Mouse (Mus musculus): Measurements from ENCODE around the gene Agpat4. TPM values are rescaled to one million over a fixed set of nuclear protein-coding genes. Genes with fewer than 3 reads are reported as not detected.

Agpat4 gene
- polyA plus RNA-seq, 1 experiment from 2014 or later: 43.7 TPM

DNA sequence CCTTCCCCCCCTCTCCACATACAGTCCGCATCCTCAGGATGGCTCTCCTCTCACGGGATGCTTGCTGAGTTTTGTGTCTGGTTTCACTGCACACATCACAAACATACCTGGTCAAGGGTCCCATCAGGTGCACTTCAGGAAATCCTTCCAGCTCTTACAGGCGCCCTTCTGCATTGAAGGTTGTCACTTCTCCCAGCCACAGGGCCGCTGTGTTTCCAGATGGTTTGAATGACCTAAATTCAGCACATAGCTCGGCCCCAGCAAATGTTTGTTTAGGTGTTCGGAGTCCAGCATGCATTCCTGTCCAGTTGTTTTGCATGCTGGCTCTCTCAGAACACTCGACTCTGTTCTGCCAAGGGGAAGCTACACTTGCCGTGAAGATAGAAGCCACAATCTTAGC is 65.8 kb downstream of the Agpat4 start:
- Histone ChIP-seq H3K4me1 (peaks cover 9% of the 10 kb centered on the region), H3K9me3 (replicated peaks) (no peaks in the 10 kb centered on the region), H3K27me3 (ENCODE audit: low read depth, poor library complexity, severe bottlenecking) (no peaks in the 10 kb centered on the region), H3K36me3 (peaks cover 17% of the 10 kb centered on the region), H3K27ac (replicated peaks) (no peak overlapping the region), H3K4me3 (no peak overlapping the region)
- 76% methylated on average over 8 of the region's 8 CpGs for WGBS
- DNase-seq (ENCODE audit: low spot score): no peak

DNA sequence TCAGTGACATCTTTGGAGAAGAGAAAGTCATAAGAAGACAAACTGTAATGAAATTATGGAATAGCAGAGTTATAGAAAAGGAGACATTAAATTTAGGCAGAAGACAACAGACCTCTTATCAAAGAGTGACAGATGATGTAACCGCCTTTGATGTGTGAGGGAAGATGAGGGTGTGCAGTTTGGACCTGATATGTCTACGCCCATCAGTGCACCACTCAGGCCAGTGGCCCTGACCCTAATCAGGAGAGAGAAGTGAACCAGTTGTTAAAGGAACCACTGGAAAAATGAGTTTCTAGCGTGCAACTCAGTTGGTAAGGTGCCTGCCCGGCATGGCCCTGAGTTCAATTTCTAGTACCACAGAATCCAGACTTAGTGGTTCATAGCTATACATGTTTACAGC is 67.4 kb downstream of the Agpat4 start:
- Histone ChIP-seq H3K9me3 (replicated peaks) (no peaks in the 10 kb centered on the region), H3K4me3 (no peak overlapping the region), H3K36me3 (peaks cover 21% of the 10 kb centered on the region), H3K27me3 (ENCODE audit: low read depth, poor library complexity, severe bottlenecking) (no peaks in the 10 kb centered on the region), H3K27ac (replicated peaks) (no peak overlapping the region), H3K4me1 (peaks cover 9% of the 10 kb centered on the region)
- DNase-seq (ENCODE audit: low spot score): no peak
- 94% methylated on average over 4 of the region's 4 CpGs for WGBS

GRCm38 (mm10) chr17:12186341-12186740 is 67.8 kb downstream of the Agpat4 start:
- Histone ChIP-seq H3K4me1 (peaks cover 10% of the 10 kb centered on the region), H3K4me3 (no peak overlapping the region), H3K9me3 (replicated peaks) (no peaks in the 10 kb centered on the region), H3K36me3 (peaks cover 26% of the 10 kb centered on the region), H3K27ac (replicated peaks) (no peak overlapping the region), H3K27me3 (ENCODE audit: low read depth, poor library complexity, severe bottlenecking) (no peaks in the 10 kb centered on the region)
- DNase-seq (ENCODE audit: low spot score): no peak
- 84% methylated on average over 3 of the region's 3 CpGs for whole genome bisulfite sequencing

DNA sequence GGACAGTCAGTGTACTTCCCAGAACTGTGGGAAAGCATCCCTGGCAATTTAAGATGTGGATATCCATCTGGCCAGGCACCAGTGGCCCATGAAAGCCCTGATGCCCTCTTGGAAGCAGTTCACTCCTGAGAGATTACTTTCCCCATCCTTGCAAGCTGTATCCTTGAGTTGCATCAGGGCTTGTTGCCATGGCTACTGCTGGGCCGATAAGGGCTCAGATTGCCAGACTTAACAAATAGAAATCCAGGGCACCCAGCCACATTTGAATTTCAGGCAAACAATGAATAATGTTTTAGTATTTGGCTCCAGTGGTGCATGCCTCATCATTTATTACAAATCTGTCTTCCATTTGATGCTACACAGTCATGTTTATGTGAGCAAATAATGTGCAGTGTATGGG is 69.3 kb downstream of the Agpat4 start:
- no peaks in the 10 kb centered on the region for H3K27me3 ChIP-seq (ENCODE audit: low read depth, poor library complexity, severe bottlenecking)
- no peaks in the 10 kb centered on the region for H3K9me3 ChIP-seq (replicated peaks)
- peaks cover 32% of the 10 kb centered on the region for H3K36me3 ChIP-seq
- DNase-seq (ENCODE audit: low spot score): no peak
- 80% methylated on average over 1 of the region's 1 CpGs for WGBS
- H3K4me3 ChIP-seq: no peak overlapping the region
- peaks cover 15% of the 10 kb centered on the region for H3K4me1 ChIP-seq
- no peak overlapping the region for H3K27ac ChIP-seq (replicated peaks)

DNA sequence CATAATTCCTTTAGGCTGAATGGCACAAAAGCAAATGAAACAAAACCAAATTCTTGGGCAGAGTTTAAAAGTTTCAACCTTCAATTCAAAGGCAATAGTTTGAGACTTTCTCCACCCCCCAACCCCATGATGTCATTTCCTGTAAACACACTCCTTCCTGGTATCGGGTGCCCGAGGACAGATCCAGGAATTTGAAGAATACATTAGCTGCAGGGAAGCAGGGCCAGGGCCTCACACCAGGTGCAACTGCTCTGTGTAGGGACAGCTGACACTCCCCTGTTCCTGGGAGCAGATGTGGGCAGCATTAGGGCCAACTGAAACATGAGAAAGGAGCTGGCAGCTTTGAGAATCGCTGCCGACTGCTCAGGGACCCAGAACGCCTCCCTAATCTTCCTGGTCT is 76.6 kb downstream of the Agpat4 start:
- Histone ChIP-seq H3K4me3 (no peak overlapping the region), H3K27ac (replicated peaks) (peak overlapping the region; percentile 19), H3K9me3 (replicated peaks) (no peaks in the 10 kb centered on the region), H3K4me1 (peaks cover 15% of the 10 kb centered on the region), H3K27me3 (ENCODE audit: low read depth, poor library complexity, severe bottlenecking) (no peaks in the 10 kb centered on the region), H3K36me3 (peaks cover 46% of the 10 kb centered on the region)
- 66% methylated on average over 5 of the region's 5 CpGs for WGBS
- DNase-seq (ENCODE audit: low spot score): no peak

DNA sequence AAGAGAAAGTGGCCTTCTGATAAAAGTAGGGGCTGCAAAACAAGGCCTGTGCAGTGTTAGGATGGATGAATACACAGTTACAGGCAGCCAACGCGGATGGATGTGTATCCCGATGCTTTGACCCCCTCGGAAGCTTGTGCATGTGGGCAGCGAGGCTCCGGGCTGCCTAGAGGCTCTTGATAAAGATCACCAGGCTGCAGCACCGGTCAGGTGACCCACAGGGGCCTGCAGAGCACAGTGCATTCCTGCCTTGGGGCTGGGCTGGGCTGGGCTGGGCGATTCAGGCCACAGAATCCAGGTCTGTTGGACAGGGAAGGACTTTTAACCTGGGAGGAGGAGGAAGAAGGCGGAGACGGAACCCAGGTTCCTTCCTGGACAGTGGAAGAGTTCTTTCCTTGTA is 77.1 kb downstream of the Agpat4 start:
- no peak overlapping the region for H3K4me3 ChIP-seq
- WGBS: 75% methylated on average over 10 of the region's 10 CpGs

GRCm38 (mm10) chr17:12199933-12200332 is 81.4 kb downstream of the Agpat4 start:
- Histone ChIP-seq H3K27ac (replicated peaks) (no peak overlapping the region), H3K4me1 (peaks cover 17% of the 10 kb centered on the region), H3K36me3 (peaks cover 40% of the 10 kb centered on the region), H3K27me3 (ENCODE audit: low read depth, poor library complexity, severe bottlenecking) (no peaks in the 10 kb centered on the region), H3K4me3 (no peak overlapping the region), H3K9me3 (replicated peaks) (no peaks in the 10 kb centered on the region)
- WGBS: 95% methylated on average over 4 of the region's 4 CpGs
- DNase-seq (ENCODE audit: low spot score): no peak

More for the DNA sequence above, 77.1 kb downstream of the Agpat4 start:
- no peak for DNase-seq (ENCODE audit: low spot score)
- no peaks in the 10 kb centered on the region for H3K27me3 ChIP-seq (ENCODE audit: low read depth, poor library complexity, severe bottlenecking)
- peaks cover 15% of the 10 kb centered on the region for H3K4me1 ChIP-seq
- peaks cover 47% of the 10 kb centered on the region for H3K36me3 ChIP-seq
- no peaks in the 10 kb centered on the region for H3K9me3 ChIP-seq (replicated peaks)
- H3K27ac ChIP-seq (replicated peaks): peak overlapping the region; percentile 19; the same call in 1 of the 2 replicates

- H3K27ac ChIP-seq (replicated peaks): 0 out of 2 replicates have a peak overlapping the region, but pooled peaks have one; percentile 9
- H3K4me1 ChIP-seq: peaks cover 19% of the 10 kb centered on the region
- peaks cover 41% of the 10 kb centered on the region for H3K36me3 ChIP-seq
- H3K9me3 ChIP-seq (replicated peaks): no peaks in the 10 kb centered on the region
- 96% methylated on average over 1 of the region's 1 CpGs for WGBS
- no peak for DNase-seq (ENCODE audit: low spot score)
- no peak overlapping the region for H3K4me3 ChIP-seq
- no peaks in the 10 kb centered on the region for H3K27me3 ChIP-seq (ENCODE audit: low read depth, poor library complexity, severe bottlenecking)
These were observed 82.6 kb downstream of the Agpat4 start for GRCm38 (mm10) chr17:12201086-12201485.

GRCm38 (mm10) chr17:12203414-12203897 is 85.0 kb downstream of the Agpat4 start:
- Histone ChIP-seq H3K4me1 (peaks cover 29% of the 10 kb centered on the region), H3K36me3 (peaks cover 25% of the 10 kb centered on the region), H3K9me3 (replicated peaks) (no peaks in the 10 kb centered on the region), H3K27me3 (ENCODE audit: low read depth, poor library complexity, severe bottlenecking) (no peaks in the 10 kb centered on the region), H3K27ac (replicated peaks) (peak overlapping the region; percentile 42; the same call in 1 of the 2 replicates), H3K4me3 (no peak overlapping the region)
- 81% methylated on average over 15 of the region's 15 CpGs for whole genome bisulfite sequencing
- no peak for DNase-seq (ENCODE audit: low spot score)

DNA sequence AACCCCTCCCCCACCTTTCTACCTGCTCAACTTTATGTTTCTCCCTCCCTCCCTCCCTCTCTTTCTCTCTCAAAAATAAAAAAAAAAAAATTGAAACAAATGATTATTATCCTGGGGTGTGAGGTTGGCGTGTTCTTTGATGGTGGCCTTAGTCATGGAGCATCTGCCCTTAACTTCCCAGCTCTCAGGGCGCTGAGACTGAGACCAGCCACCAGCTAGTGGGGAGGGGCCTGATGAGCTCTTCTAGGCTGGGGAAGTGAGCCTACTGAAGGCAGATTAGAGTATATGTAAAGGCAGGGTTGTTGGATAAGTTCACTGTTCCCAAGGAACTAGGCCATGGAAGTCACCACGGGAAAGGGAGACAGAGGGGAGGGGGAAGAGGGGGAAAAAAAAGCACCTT is 85.7 kb downstream of the Agpat4 start:
- Histone ChIP-seq H3K9me3 (replicated peaks) (no peaks in the 10 kb centered on the region), H3K36me3 (peaks cover 19% of the 10 kb centered on the region), H3K4me3 (no peak overlapping the region), H3K27me3 (ENCODE audit: low read depth, poor library complexity, severe bottlenecking) (no peaks in the 10 kb centered on the region), H3K27ac (replicated peaks) (no peak overlapping the region), H3K4me1 (peaks cover 29% of the 10 kb centered on the region)
- DNase-seq (ENCODE audit: low spot score): no peak
- 77% methylated on average over 3 of the region's 3 CpGs for WGBS

DNA sequence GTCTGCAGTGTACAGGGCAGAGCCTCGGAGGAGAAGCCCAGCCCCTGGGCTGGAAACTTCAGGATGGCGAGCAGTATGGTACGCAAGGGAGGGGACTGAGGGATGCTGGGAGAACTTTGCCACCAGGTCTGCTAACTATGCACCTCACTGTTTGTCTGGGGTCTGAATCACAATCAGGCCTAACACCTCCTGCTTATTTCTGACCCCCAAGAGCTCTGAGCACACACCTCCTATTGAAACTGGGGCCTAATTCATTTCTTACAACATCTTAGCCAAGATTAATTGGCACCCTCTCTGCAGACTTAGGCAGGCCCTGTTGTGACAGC is 86.1 kb downstream of the Agpat4 start:
- no peak overlapping the region for H3K27ac ChIP-seq (replicated peaks)
- H3K4me1 ChIP-seq: peaks cover 29% of the 10 kb centered on the region

GRCm38 (mm10) chr17:12205015-12205693 is 86.7 kb downstream of the Agpat4 start:
- Histone ChIP-seq H3K9me3 (replicated peaks) (no peaks in the 10 kb centered on the region), H3K4me3 (no peak overlapping the region), H3K36me3 (0 out of 2 replicates have a peak, but pooled peaks cover 10% of the 10 kb centered on the region), H3K27me3 (ENCODE audit: low read depth, poor library complexity, severe bottlenecking) (no peaks in the 10 kb centered on the region), H3K27ac (replicated peaks) (0 out of 2 replicates have a peak overlapping the region, but pooled peaks have one; percentile 61), H3K4me1 (peaks cover 29% of the 10 kb centered on the region)
- DNase-seq (ENCODE audit: low spot score): no peak
- 79% methylated on average over 10 of the region's 10 CpGs for WGBS

More for the DNA sequence above, 86.1 kb downstream of the Agpat4 start:
- WGBS: 84% methylated on average over 3 of the region's 3 CpGs
- Histone ChIP-seq H3K4me3 (no peak overlapping the region), H3K36me3 (peaks cover 15% of the 10 kb centered on the region), H3K27me3 (ENCODE audit: low read depth, poor library complexity, severe bottlenecking) (no peaks in the 10 kb centered on the region), H3K9me3 (replicated peaks) (no peaks in the 10 kb centered on the region)
- no peak for DNase-seq (ENCODE audit: low spot score)

- DNase-seq (ENCODE audit: low spot score): no peak
- peaks cover 13% of the 10 kb centered on the region for H3K36me3 ChIP-seq
- H3K9me3 ChIP-seq (replicated peaks): no peaks in the 10 kb centered on the region
- no peak overlapping the region for H3K4me3 ChIP-seq
- H3K27ac ChIP-seq (replicated peaks): peak overlapping the region; percentile 61; the same call in 1 of the 2 replicates
- H3K4me1 ChIP-seq: peaks cover 29% of the 10 kb centered on the region
- WGBS: 57% methylated on average over 4 of the region's 4 CpGs
- no peaks in the 10 kb centered on the region for H3K27me3 ChIP-seq (ENCODE audit: low read depth, poor library complexity, severe bottlenecking)
These were observed 87.2 kb downstream of the Agpat4 start for GRCm38 (mm10) chr17:12205694-12206075.
